Mouse (Mus musculus): ENCODE results near the gene Il11.
"Not testable (repeated sequence)": the region's sequence is repeated elsewhere in the genome, so short reads cannot be mapped to it uniquely, and the experiment has no call there.

The Il11 gene

GRCm38 (mm10) chr7:4782759-4783158 lies at the start of gene Il11, which contains the start of gene Tmem190:
TSS of gene Il11 (minus strand) at chr7:4782859.
TSS of gene Tmem190 (plus strand) at chr7:4782937.
- no peak for DNase-seq

DNA sequence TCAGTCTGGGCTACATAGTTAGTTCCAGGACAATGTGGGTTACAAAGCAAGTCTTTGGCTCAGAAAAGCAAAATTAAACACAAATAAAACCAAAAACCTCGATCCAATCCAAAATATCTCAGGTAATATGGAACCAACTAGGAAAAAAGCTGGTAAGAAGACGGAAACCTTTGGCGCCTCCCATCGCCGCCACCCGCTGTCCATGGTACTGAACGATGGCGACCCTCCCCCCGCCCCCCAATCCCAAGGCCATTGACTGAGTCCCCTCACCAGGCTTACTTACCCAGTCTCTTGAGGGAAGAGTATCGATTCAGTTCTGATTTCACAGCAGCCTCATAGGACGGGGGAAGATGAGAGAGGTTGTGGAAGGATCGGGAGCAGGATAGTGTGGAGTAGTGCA lies 47.8 kb upstream of the Il11 start:
- no peak for DNase-seq

- no peak for DNase-seq
Measured at GRCm38 (mm10) chr7:4825365-4825764, 42.7 kb upstream of the Il11 start.

GRCm38 (mm10) chr7:4822162-4822907 lies 39.7 kb upstream of the Il11 start:
- no peak for DNase-seq

DNA sequence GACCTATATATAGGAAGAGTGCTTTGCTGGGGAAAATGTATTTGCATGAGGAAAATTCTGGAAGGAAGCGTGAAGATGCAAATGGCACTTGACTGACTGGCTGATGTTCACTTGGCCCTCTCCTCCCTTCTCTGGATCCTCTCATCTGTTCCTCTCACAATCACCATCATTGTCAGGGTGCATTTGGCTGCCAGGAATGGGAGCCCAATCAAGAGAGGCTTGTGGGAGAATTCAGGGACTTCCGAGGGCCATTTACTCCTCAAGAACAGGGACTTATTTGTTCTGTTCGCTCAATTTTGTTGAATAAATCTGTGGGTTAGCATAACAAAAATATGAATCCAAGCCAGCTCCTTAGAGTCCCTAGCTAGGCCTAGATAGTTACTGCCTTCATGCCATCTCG lies 39.0 kb upstream of the Il11 start:
- DNase-seq: no peak

GRCm38 (mm10) chr7:4820925-4821324 lies 38.3 kb upstream of the Il11 start:
- DNase-seq: not testable (repeated sequence)

DNA sequence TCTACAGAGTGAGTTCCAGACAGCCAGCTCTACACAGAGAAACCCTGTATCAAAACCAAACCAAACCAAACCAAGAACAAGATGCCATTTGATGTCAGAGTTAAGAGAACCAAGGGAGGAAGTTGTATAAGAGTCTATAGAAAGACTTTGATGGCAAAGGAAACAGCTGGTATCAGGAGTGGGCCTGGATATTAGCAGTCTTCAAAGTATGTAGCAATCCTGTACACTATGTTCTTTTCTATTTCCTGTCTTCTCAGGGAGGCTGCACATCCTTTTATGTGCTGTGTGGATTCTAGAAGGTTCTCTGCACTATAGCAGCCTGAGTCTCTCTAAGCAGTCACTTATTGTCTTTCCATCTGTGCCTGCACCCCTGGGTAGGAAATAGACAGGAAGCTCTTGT lies 33.9 kb upstream of the Il11 start:
- DNase-seq: no peak

DNA sequence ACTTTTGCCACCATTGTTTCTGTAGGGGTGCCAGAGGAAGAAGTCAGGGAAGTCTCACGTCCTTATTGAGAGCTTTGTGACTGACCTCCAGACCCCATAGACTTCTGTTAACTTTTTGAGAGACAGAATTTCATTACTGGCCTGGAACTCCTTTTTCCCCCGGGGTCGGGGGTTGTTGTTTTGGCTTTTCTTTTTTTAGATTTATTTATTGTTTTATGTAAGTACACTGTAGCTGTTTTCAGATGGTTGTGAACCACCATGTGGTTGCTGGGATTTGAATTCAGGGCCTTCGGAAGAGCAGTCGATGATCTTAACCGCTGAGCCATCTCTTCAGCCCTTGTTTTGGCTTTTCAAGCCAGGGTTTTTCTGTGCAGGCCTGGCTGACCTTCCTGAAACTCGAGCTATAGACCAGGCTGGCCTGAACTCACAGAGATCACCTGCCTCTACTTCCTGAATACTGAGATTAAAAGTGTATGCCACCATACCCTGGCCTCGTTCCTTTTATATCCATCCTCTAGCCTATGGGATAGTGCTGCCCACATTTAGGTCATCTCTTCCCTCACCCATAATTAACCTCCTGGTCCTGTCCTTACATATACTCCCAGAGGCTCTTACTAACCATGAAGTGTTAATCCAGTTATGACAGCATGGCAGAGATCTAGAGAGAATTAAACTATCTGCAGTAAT lies 30.6 kb upstream of the Il11 start:
- DNase-seq: peak; percentile 89

- DNase-seq: peak; percentile 100
Measured at GRCm38 (mm10) chr7:4812303-4813104, 29.8 kb upstream of the Il11 start, which contains the start of gene Ube2s. TSS of gene Ube2s (minus strand) at chr7:4812590.

DNA sequence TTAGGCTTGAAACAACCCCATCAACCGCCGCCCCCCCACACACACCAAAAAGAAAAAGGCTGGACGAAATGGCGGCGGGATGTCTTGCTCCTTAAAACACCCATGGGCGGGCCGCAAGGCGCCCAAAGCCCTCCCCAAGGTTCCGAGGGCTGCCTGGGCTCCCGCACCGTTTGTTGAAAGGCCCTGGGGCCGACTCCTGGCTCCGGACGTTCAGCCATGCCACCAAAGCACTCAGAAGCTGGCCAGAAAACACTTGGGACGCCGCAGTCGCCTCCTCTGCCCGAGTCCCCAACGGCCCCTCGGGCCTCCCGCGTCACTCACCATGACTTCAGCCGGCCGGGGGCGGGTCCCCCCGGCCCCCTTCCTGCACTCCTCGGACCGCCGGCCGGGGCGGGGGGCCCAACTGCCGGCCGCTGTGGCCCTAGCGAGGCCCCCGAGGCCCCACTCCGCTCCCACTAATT lies 29.2 kb upstream of the Il11 start:
- no peak for DNase-seq

DNA sequence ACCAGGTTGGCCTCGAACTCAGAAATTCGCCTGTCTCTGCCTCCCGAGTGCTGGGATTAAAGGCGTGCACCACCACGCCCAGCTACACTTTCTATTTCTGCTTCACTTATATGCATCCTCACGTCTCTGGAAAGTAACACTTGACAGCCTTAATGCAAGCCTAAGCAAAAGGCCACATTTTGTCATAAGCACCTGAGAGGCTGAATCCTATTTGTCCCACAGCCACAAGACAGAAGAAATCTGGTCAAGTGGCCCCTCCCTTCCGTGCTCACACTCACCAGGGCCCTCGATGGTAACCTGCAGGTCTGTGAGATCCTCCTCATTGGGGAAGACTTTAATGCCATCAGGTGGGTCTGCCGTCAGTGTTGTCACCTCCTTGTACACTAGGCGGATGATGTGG lies 28.5 kb upstream of the Il11 start:
- DNase-seq: not testable (repeated sequence)

- no peak for DNase-seq
Measured at GRCm38 (mm10) chr7:4806716-4807115, 24.1 kb upstream of the Il11 start.

DNA sequence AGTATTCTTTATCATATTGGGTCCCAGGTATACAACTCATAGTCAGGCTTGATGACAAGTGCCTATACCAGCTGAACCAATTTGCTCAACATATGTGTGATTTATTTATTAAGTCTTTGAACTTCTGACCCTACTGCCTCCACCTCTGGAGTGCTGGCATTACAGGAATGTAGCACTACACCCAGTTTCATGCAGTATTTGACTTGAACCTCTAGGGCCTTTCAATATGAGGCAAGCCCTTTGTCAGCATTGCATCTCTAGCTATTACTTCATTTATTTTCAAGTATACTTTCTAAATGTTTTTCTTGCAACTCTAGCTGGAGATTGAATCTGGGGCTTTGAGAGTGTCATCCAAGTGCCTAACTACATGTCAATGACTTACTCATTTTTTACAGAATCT lies 19.6 kb upstream of the Il11 start:
- no peak for DNase-seq

GRCm38 (mm10) chr7:4795767-4796433 lies 13.2 kb upstream of the Il11 start:
- peak; percentile 89 for DNase-seq

- DNase-seq: no peak
Measured at GRCm38 (mm10) chr7:4794631-4795168, 12.0 kb upstream of the Il11 start.

DNA sequence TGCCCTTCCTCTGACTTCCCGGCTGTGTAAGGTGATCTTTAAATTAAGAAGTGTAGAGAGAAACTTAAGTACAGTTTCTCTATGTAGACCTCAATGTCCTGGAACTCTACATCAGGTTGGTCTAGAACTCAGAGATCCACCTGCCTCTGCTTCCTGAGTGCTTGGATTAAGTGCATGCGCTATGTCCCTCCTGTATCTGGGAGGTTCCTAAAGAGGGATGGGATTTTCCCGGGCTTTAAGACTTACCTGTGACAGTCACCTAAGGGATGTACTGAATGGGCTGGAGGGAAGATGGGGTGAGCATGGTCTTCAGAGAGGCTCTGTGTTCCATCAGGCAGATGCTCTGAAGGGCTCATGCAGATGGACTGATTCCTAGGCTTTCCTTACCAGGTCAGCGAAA lies 11.0 kb upstream of the Il11 start:
- DNase-seq: peak; percentile 71

GRCm38 (mm10) chr7:4793248-4793647 lies 10.6 kb upstream of the Il11 start:
- DNase-seq: not testable (repeated sequence)

DNA sequence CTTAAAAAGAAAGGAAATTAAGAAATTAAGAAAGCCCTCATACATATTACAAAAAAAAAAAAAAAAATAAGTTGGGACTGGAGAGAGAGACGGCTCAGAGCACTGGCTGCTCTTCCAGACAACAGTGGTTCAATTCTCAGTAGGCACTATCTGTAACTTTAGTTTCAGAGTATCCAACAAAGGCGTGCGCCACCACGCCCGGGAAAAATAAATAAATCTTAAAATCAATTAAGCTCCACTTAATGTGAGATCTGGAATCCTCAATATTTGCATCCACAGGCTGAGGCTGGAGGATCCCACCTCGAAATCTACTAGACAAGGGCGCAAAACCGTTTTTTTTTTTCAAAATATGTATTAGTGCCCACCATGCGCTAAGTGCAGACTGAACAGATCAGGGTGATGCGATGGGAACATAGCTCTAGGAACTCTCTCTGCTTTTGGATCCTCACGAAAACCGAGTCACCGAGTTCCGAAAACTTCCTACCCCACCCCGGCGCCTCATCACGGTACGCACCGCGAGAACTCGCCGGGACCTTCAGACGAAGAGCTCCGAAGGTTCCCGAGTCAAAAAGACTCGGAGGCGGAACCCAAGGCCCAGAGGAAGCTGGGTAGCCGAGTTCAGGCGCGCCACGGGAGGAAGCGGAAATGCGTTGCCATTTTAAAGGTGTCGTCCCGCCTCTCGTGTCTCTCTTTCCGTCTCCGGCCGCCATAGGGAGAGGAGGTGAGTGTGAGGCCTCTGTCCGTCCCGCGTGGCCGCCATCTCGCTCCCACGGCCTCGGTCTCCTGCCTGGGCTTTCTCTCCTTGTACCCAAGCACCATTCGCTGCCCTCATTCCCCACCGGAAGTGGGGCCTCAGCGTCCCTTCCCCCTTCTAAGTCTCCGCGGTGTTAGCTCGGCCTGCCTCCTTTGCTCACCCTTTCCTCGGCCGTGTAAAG lies 9.9 kb upstream of the Il11 start, which contains the start of gene Rpl28:
Gene Rpl28 (plus strand): TSS at position 597 of the 935 bp plus-strand sequence.
- peak; percentile 99 for DNase-seq

DNA sequence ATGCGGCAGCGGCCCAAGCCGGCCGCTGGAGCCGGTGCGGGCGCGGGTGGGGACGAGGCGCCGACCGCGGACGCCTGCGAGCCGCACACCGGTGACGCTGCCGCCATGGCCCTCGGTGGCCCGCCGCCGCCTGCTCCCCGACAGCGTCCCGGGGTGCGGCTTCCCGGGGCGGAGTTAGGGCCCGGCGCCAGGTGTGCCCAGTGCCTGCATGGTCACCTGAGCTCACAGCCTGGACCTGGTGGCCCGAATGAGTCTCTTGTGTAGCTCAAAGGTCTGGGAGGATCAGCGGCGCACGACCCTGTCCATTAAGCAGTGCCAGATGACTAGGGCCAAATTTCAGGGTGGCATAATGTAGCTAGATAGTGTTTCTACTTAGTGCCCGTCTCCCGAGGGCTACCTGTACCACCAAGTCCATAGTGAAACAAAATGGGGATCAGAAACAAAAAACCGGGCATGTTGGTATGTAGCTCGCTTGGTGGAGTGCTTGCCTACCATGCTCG lies 6.8 kb upstream of the Il11 start, which contains the start of gene Tmem238:
Gene Tmem238 (minus strand): TSS at position 221 of the 500 bp plus-strand sequence.
- DNase-seq: peak; percentile 96

GRCm38 (mm10) chr7:4788499-4789435 lies 6.1 kb upstream of the Il11 start:
- peak; percentile 96 for DNase-seq
